Mouse (Mus musculus): ENCODE measurements around the gene Omd. TPM values are rescaled to one million over a fixed set of nuclear protein-coding genes. Genes with fewer than 3 reads are reported as not detected.

Omd gene
- polyA plus RNA-seq (2015; fragmentation: Nextera tagmentation; extraction: Ambion mirVana) = 2.4 and 4.0 TPM in 2 replicates

- H3K4me3 ChIP-seq = no peak within 1 kb of the TSS
- no peaks in the 10 kb centered on the region for H3K27me3 ChIP-seq
- H3K36me3 ChIP-seq = no peaks in the 10 kb centered on the region
- H3K4me1 ChIP-seq = peaks cover 22% of the 10 kb centered on the region
- H3K27ac ChIP-seq = peak within 1 kb of the TSS; percentile 92
- 13% methylated on average over 8 of the region's 8 CpGs for WGBS
- H3K9ac ChIP-seq = no peak within 1 kb of the TSS
- ATAC-seq (ENCODE audit: low FRiP score, low read depth) = peak; percentile 79
- H3K4me2 ChIP-seq (replicated peaks) = peak within 1 kb of the TSS; percentile 38
- H3K9me3 ChIP-seq = no peaks in the 10 kb centered on the region
These were observed at the start of gene Omd for GRCm38 (mm10) chr13:49581541-49582530. Omd (plus strand) TSS chr13:49582462.

- Histone ChIP-seq H3K4me2 (replicated peaks) (no peak overlapping the region), H3K9me3 (no peaks in the 10 kb centered on the region), H3K27ac (no peak overlapping the region), H3K36me3 (no peaks in the 10 kb centered on the region), H3K27me3 (no peaks in the 10 kb centered on the region), H3K9ac (no peak overlapping the region), H3K4me1 (peaks cover 12% of the 10 kb centered on the region), H3K4me3 (no peak overlapping the region)
- 96% methylated on average over 1 of the region's 1 CpGs for WGBS
- no peak for ATAC-seq (ENCODE audit: low FRiP score, low read depth)
These were observed 45.3 kb upstream of the Omd start for GRCm38 (mm10) chr13:49536946-49537345.

GRCm38 (mm10) chr13:49538693-49539092, 43.6 kb upstream of the Omd start:
- no peak overlapping the region for H3K4me3 ChIP-seq
- no peak overlapping the region for H3K4me2 ChIP-seq (replicated peaks)
- peak; percentile 61; the same call in 1 of the 2 replicates for ATAC-seq (ENCODE audit: low FRiP score, low read depth)
- H3K27ac ChIP-seq = no peak overlapping the region
- WGBS = 57% methylated on average over 1 of the region's 1 CpGs
- no peaks in the 10 kb centered on the region for H3K27me3 ChIP-seq
- H3K9ac ChIP-seq = no peak overlapping the region
- no peaks in the 10 kb centered on the region for H3K36me3 ChIP-seq
- H3K4me1 ChIP-seq = peaks cover 16% of the 10 kb centered on the region
- no peaks in the 10 kb centered on the region for H3K9me3 ChIP-seq

GRCm38 (mm10) chr13:49544279-49544678, 38.0 kb upstream of the Omd start, which contains the start of gene Aspn:
Aspn (plus strand) TSS chr13:49544443.
- H3K36me3 ChIP-seq = no peaks in the 10 kb centered on the region
- no peak within 1 kb of the TSS for H3K4me3 ChIP-seq
- H3K4me2 ChIP-seq (replicated peaks) = no peak within 1 kb of the TSS; the same call in 1 of the 2 replicates
- no peaks in the 10 kb centered on the region for H3K9me3 ChIP-seq
- H3K9ac ChIP-seq = no peak within 1 kb of the TSS
- peak; percentile 55; the same call in 1 of the 2 replicates for ATAC-seq (ENCODE audit: low FRiP score, low read depth)
- 25% methylated on average over 3 of the region's 3 CpGs for WGBS
- H3K27me3 ChIP-seq = no peaks in the 10 kb centered on the region
- H3K27ac ChIP-seq = peak within 1 kb of the TSS; percentile 55; the same call in 1 of the 2 replicates
- peaks cover 41% of the 10 kb centered on the region for H3K4me1 ChIP-seq

GRCm38 (mm10) chr13:49545646-49546045, 36.6 kb upstream of the Omd start:
- peak overlapping the region; percentile 75 for H3K27ac ChIP-seq
- H3K4me2 ChIP-seq (replicated peaks) = peak overlapping the region; percentile 27
- no peaks in the 10 kb centered on the region for H3K9me3 ChIP-seq
- H3K4me3 ChIP-seq = no peak overlapping the region
- WGBS = 21% methylated on average over 3 of the region's 3 CpGs
- H3K9ac ChIP-seq = no peak overlapping the region; the same call in 1 of the 2 replicates
- no peaks in the 10 kb centered on the region for H3K36me3 ChIP-seq
- H3K27me3 ChIP-seq = no peaks in the 10 kb centered on the region
- peak; percentile 78 for ATAC-seq (ENCODE audit: low FRiP score, low read depth)
- H3K4me1 ChIP-seq = peaks cover 41% of the 10 kb centered on the region

GRCm38 (mm10) chr13:49546517-49546916, 35.7 kb upstream of the Omd start:
- Histone ChIP-seq H3K9ac (no peak overlapping the region), H3K4me3 (no peak overlapping the region), H3K9me3 (no peaks in the 10 kb centered on the region), H3K36me3 (no peaks in the 10 kb centered on the region), H3K27me3 (no peaks in the 10 kb centered on the region), H3K4me1 (peaks cover 35% of the 10 kb centered on the region), H3K4me2 (replicated peaks) (peak overlapping the region; percentile 31), H3K27ac (peak overlapping the region; percentile 75; the same call in 1 of the 2 replicates)
- WGBS = 68% methylated on average over 1 of the region's 1 CpGs
- ATAC-seq (ENCODE audit: low FRiP score, low read depth) = no peak

GRCm38 (mm10) chr13:49547563-49548150, 34.6 kb upstream of the Omd start:
- Histone ChIP-seq H3K4me1 (peaks cover 31% of the 10 kb centered on the region), H3K27ac (peak overlapping the region; percentile 28; the same call in 1 of the 2 replicates), H3K4me2 (replicated peaks) (no peak overlapping the region), H3K27me3 (no peaks in the 10 kb centered on the region), H3K36me3 (no peaks in the 10 kb centered on the region), H3K4me3 (no peak overlapping the region), H3K9ac (no peak overlapping the region), H3K9me3 (no peaks in the 10 kb centered on the region)
- no peak for ATAC-seq (ENCODE audit: low FRiP score, low read depth)
- 77% methylated on average over 1 of the region's 1 CpGs for WGBS

GRCm38 (mm10) chr13:49549616-49550015, 32.6 kb upstream of the Omd start:
- H3K36me3 ChIP-seq = no peaks in the 10 kb centered on the region
- H3K27me3 ChIP-seq = no peaks in the 10 kb centered on the region
- peaks cover 25% of the 10 kb centered on the region for H3K4me1 ChIP-seq
- no peak overlapping the region for H3K4me3 ChIP-seq
- H3K4me2 ChIP-seq (replicated peaks) = no peak overlapping the region
- H3K27ac ChIP-seq = no peak overlapping the region
- H3K9me3 ChIP-seq = no peaks in the 10 kb centered on the region
- no peak overlapping the region for H3K9ac ChIP-seq
- ATAC-seq (ENCODE audit: low FRiP score, low read depth) = no peak
- 88% methylated on average over 3 of the region's 3 CpGs for WGBS

- Histone ChIP-seq H3K27ac (no peak overlapping the region), H3K9ac (no peak overlapping the region), H3K4me1 (no peaks in the 10 kb centered on the region), H3K9me3 (no peaks in the 10 kb centered on the region), H3K4me2 (replicated peaks) (no peak overlapping the region), H3K4me3 (no peak overlapping the region), H3K27me3 (no peaks in the 10 kb centered on the region), H3K36me3 (no peaks in the 10 kb centered on the region)
- 83% methylated on average over 5 of the region's 5 CpGs for WGBS
- ATAC-seq (ENCODE audit: low FRiP score, low read depth) = no peak
These were observed 27.7 kb upstream of the Omd start for GRCm38 (mm10) chr13:49554519-49554918.

GRCm38 (mm10) chr13:49556203-49556602, 26.1 kb upstream of the Omd start:
- H3K9ac ChIP-seq = no peak overlapping the region
- H3K4me1 ChIP-seq = no peaks in the 10 kb centered on the region
- no peaks in the 10 kb centered on the region for H3K36me3 ChIP-seq
- no peaks in the 10 kb centered on the region for H3K27me3 ChIP-seq
- no peak overlapping the region for H3K4me2 ChIP-seq (replicated peaks)
- no peaks in the 10 kb centered on the region for H3K9me3 ChIP-seq
- 83% methylated on average over 1 of the region's 1 CpGs for WGBS
- H3K4me3 ChIP-seq = no peak overlapping the region
- no peak for ATAC-seq (ENCODE audit: low FRiP score, low read depth)
- H3K27ac ChIP-seq = no peak overlapping the region

GRCm38 (mm10) chr13:49556924-49557323, 25.3 kb upstream of the Omd start:
- H3K36me3 ChIP-seq = no peaks in the 10 kb centered on the region
- no peak overlapping the region for H3K27ac ChIP-seq
- H3K9ac ChIP-seq = no peak overlapping the region
- H3K9me3 ChIP-seq = no peaks in the 10 kb centered on the region
- 67% methylated on average over 1 of the region's 1 CpGs for WGBS
- H3K4me1 ChIP-seq = no peaks in the 10 kb centered on the region
- no peak for ATAC-seq (ENCODE audit: low FRiP score, low read depth)
- no peak overlapping the region for H3K4me2 ChIP-seq (replicated peaks)
- H3K4me3 ChIP-seq = no peak overlapping the region
- H3K27me3 ChIP-seq = no peaks in the 10 kb centered on the region

GRCm38 (mm10) chr13:49559185-49559584, 23.1 kb upstream of the Omd start:
- Histone ChIP-seq H3K27ac (no peak overlapping the region), H3K9me3 (no peaks in the 10 kb centered on the region), H3K4me3 (no peak overlapping the region), H3K4me1 (no peaks in the 10 kb centered on the region), H3K9ac (no peak overlapping the region), H3K27me3 (no peaks in the 10 kb centered on the region), H3K36me3 (no peaks in the 10 kb centered on the region), H3K4me2 (replicated peaks) (no peak overlapping the region)
- no peak for ATAC-seq (ENCODE audit: low FRiP score, low read depth)
- WGBS = 44% methylated on average over 2 of the region's 2 CpGs

Measured in limb, embryonic 13.5 days (tissue).